Mouse (Mus musculus) heart, embryonic 12.5 days (tissue): ENCODE data around the gene Ddi2. TPM values are rescaled to one million over a fixed set of nuclear protein-coding genes. Genes with fewer than 3 reads are reported as not detected.

Experiments
- ATAC-seq: fragments of 200-750 bp; cut with Nextera tagmentation; 2 replicates; pipeline ENCODE4 v1.8.0; 2017; ENCODE audit warnings: moderate TSS enrichment, moderate library complexity; ENCODE audit not compliant: insufficient number of reproducible peaks, low FRiP score
- H3K27ac ChIP-seq: fragments of 300-500 bp; sonication (generic); 2 replicates; pipeline ENCODE4 v1.5.1; 2016; ENCODE audit warnings: mild to moderate bottlenecking, moderate library complexity; ENCODE audit not compliant: poor library complexity, severe bottlenecking
- H3K27me3 ChIP-seq: fragments of 300-500 bp; sonication (generic); replicated peaks from 2 replicates; pipeline ENCODE4 v1.6.1; 2016; ENCODE audit warnings: mild to moderate bottlenecking, moderate library complexity
- H3K36me3 ChIP-seq: fragments of 300-500 bp; sonication (generic); 2 replicates; pipeline ENCODE4 v1.6.1; 2016; ENCODE audit warnings: mild to moderate bottlenecking, moderate library complexity
- H3K4me1 ChIP-seq: fragments of 300-500 bp; sonication (generic); replicated peaks from 2 replicates; pipeline ENCODE4 v1.6.1; 2016; ENCODE audit warnings: mild to moderate bottlenecking
- H3K4me2 ChIP-seq: fragments of 300-500 bp; sonication (generic); 2 replicates; pipeline ENCODE4 v1.6.1; 2016; ENCODE audit warnings: mild to moderate bottlenecking, moderate library complexity
- H3K4me3 ChIP-seq: fragments of 300-500 bp; sonication (generic); 2 replicates; pipeline ENCODE4 v1.5.1; 2016; ENCODE audit warnings: mild to moderate bottlenecking
- H3K9ac ChIP-seq: fragments of 300-500 bp; sonication (generic); 2 replicates; pipeline ENCODE4 v1.6.1; 2016; ENCODE audit warnings: mild to moderate bottlenecking, moderate library complexity
- H3K9me3 ChIP-seq: fragments of 300-500 bp; sonication (generic); replicated peaks from 2 replicates; pipeline ENCODE4 v1.6.1; 2016; ENCODE audit warnings: mild to moderate bottlenecking, moderate library complexity
- WGBS: fragments of 180-500 bp; shearing (Covaris S2); methylation state at CpG from one replicate; pipeline ENCODE4 v1.1.7; 2016; 5-methylcytosine and 5-hydroxymethylcytosine counted together
- polyA plus RNA-seq: library from polyadenylated mRNA; unstranded; fragments of >200 nt; fragmentation: Nextera tagmentation; extraction: Ambion mirVana; gene quantifications from 2 replicates; pipeline ENCODE4 v1.2.1, GENCODE M21; 2016

Gene Ddi2
- polyA plus RNA-seq, 1 experiment from 2014 or later = 24.9 TPM

DNA sequence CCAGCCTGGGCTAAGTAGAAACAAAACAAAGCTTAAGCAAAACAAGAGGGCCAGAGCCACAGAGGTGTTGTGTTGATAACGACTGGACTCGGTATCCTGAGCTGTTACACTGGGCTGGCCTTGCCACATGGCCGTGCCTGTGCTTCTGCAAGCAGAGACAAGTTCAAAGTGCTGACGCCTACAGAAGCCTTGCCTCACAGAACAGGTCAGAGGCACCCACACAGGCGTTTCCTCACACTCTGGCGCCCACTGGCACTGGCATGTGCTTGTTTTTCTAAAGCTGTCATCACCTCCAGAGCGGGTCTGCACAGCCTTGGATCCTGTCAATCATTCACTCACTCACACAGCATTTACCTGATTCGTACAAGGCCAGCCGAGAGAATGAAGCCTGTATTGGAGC, 18.6 kb upstream of the Ddi2 start:
- peaks cover 13% of the 10 kb centered on the region for H3K4me1 ChIP-seq
- H3K9me3 ChIP-seq = peaks cover 3% of the 10 kb centered on the region; the same call in 1 of the 2 replicates
- no peaks in the 10 kb centered on the region for H3K36me3 ChIP-seq
- 19% methylated on average over 9 of the region's 9 CpGs for WGBS
- no peak overlapping the region for H3K4me3 ChIP-seq
- ATAC-seq = peak; percentile 72
- no peaks in the 10 kb centered on the region for H3K27me3 ChIP-seq
- H3K9ac ChIP-seq = 0 out of 2 replicates have a peak overlapping the region, but pooled peaks have one; percentile 21
- H3K27ac ChIP-seq = peak overlapping the region; percentile 40; the same call in 1 of the 2 replicates
- no peak overlapping the region for H3K4me2 ChIP-seq

DNA sequence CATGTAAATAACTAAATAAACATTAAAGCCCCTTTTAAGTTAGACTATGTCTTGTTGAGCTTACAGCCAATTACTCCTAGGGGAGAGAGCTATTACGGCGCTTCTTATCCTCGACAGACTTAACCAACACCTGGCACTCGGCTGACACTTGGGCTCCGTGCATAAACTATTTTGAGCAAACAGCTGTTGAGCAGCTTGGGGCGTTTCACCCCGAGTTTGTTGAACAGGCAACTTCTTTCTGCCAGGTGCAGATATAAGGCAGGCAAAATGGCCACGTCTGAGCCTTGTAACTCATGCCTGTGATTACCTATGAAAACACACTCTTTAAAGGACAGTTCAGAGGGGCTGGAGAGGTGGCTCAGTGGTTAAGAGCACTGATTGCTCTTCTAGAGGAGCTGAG, 14.8 kb upstream of the Ddi2 start:
- Histone ChIP-seq H3K27ac (no peak overlapping the region), H3K27me3 (no peaks in the 10 kb centered on the region), H3K4me1 (peaks cover 13% of the 10 kb centered on the region), H3K4me2 (no peak overlapping the region), H3K4me3 (no peak overlapping the region), H3K9ac (no peak overlapping the region), H3K36me3 (no peaks in the 10 kb centered on the region), H3K9me3 (peaks cover 3% of the 10 kb centered on the region; the same call in 1 of the 2 replicates)
- 69% methylated on average over 8 of the region's 8 CpGs for WGBS
- no peak for ATAC-seq

DNA sequence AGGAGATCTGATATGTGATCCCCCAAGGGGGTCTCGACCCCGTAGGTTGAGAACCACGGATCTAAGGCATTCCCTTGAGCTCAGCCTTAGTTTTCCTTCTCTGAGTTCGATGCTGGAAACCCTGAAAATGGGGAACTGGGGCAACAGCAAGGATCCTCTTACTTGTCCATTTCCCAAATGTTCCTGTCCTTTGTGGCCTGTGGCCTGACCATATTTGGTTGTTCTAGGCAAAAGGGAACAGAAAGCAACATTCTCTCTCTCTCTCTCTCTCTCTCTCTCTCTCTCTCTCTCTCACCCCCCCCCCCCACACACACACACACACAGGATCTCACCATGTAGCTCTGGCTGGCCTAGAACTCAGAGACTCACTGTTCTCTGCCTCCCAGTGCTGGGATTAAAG, 13.6 kb upstream of the Ddi2 start:
- Histone ChIP-seq H3K27ac (no peak overlapping the region), H3K36me3 (no peaks in the 10 kb centered on the region), H3K4me1 (peaks cover 5% of the 10 kb centered on the region), H3K4me3 (no peak overlapping the region), H3K9me3 (peaks cover 3% of the 10 kb centered on the region; the same call in 1 of the 2 replicates), H3K27me3 (no peaks in the 10 kb centered on the region), H3K4me2 (no peak overlapping the region), H3K9ac (no peak overlapping the region)
- WGBS = 69% methylated on average over 4 of the region's 4 CpGs
- ATAC-seq = no peak

DNA sequence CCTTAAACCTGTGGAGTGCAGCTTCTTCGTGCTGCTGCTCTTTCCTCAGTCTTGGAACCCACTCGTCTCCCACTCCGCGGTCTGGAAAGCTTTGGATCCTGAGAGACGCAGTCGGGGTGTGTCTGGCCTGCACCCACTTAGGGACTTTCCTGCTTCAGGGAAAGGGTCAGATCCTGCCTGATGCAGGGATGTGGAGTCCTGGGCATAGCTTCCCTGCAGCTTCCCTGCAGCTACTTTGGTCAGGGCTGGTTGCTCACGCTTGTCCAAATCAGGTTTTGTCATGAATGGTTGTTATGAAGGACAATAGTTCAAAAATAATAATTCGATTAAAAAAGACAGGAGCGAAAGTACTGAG, 12.0 kb upstream of the Ddi2 start:
- ATAC-seq = no peak
- H3K4me3 ChIP-seq = peak overlapping the region; percentile 42
- 29% methylated on average over 9 of the region's 9 CpGs for WGBS
- H3K36me3 ChIP-seq = no peaks in the 10 kb centered on the region
- 0 out of 2 replicates have a peak overlapping the region, but pooled peaks have one; percentile 55 for H3K9ac ChIP-seq
- no peaks in the 10 kb centered on the region; the same call in 1 of the 2 replicates for H3K4me1 ChIP-seq
- H3K27me3 ChIP-seq = 0 out of 2 replicates have a peak, but pooled peaks cover 5% of the 10 kb centered on the region
- peaks cover 3% of the 10 kb centered on the region; the same call in 1 of the 2 replicates for H3K9me3 ChIP-seq
- H3K4me2 ChIP-seq = peak overlapping the region; percentile 64
- H3K27ac ChIP-seq = no peak overlapping the region

DNA sequence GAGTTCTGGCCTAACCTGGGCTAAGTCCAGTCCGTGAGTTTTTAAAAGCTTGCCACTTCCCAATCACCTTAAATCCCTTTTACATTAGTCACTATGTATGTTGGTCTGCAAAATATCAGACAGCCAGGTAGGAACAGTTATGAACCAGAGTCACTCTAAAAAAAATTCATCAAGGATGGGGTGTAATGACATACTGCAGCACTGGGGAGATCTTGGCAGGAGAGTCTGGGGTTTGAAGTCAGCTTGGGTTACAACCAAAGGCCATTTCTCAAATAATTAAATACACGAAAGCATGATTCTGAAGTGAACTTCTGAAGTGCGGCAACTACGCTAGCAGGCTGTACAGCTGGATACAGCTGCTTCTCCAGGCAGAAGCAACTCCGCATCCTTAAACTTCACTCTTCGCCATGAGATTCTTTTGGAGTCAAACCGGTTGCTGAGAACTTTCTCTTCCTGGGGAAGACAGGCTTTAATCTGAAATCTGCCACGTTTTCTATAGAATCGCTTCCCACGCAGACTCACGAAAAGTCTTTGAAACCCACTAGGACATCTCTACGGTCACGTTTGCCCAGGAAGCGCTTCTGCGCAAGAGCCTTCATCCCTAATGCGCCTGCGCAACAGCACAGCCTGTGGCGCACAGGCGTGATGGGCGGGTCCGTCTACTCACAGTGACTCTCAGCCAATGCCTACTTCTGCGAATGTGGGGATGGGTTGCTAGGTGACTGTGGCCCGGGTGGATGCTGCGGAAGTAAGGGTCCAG, 11.4 kb upstream of the Ddi2 start:
- H3K36me3 ChIP-seq = no peaks in the 10 kb centered on the region
- 9% methylated on average over 24 of the region's 24 CpGs for WGBS
- H3K9me3 ChIP-seq = no peaks in the 10 kb centered on the region
- peak; percentile 92 for ATAC-seq
- H3K9ac ChIP-seq = peak overlapping the region; percentile 55
- peak overlapping the region; percentile 64 for H3K4me2 ChIP-seq
- no peaks in the 10 kb centered on the region; the same call in 1 of the 2 replicates for H3K4me1 ChIP-seq
- peak overlapping the region; percentile 11; the same call in 1 of the 2 replicates for H3K27ac ChIP-seq
- 0 out of 2 replicates have a peak, but pooled peaks cover 5% of the 10 kb centered on the region for H3K27me3 ChIP-seq
- H3K4me3 ChIP-seq = peak overlapping the region; percentile 42

DNA sequence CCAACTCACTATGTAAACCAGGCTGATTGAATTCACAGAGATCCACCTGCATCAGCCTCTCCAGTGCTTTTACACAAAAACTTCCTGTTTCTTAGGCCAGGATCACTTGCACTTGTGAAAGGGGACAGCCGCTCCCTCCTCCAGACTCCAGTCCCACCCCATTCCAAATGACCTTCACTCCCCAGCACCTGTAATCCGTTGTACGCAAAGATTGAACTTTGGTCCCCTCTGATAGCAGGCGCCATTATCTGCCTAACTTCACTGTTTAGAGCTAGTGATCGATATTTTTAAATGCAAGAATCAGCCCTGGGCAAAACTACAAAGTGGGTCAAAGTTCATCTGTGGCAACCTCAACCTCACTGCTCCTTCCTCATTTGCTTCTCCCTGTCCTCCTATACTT, 8.5 kb upstream of the Ddi2 start:
- no peak overlapping the region for H3K4me2 ChIP-seq
- 0 out of 2 replicates have a peak, but pooled peaks cover 5% of the 10 kb centered on the region for H3K27me3 ChIP-seq
- no peak overlapping the region for H3K27ac ChIP-seq
- H3K4me1 ChIP-seq = no peaks in the 10 kb centered on the region; the same call in 1 of the 2 replicates
- H3K36me3 ChIP-seq = no peaks in the 10 kb centered on the region
- WGBS = 71% methylated on average over 5 of the region's 5 CpGs
- H3K4me3 ChIP-seq = no peak overlapping the region
- ATAC-seq = no peak
- H3K9me3 ChIP-seq = no peaks in the 10 kb centered on the region
- H3K9ac ChIP-seq = no peak overlapping the region

DNA sequence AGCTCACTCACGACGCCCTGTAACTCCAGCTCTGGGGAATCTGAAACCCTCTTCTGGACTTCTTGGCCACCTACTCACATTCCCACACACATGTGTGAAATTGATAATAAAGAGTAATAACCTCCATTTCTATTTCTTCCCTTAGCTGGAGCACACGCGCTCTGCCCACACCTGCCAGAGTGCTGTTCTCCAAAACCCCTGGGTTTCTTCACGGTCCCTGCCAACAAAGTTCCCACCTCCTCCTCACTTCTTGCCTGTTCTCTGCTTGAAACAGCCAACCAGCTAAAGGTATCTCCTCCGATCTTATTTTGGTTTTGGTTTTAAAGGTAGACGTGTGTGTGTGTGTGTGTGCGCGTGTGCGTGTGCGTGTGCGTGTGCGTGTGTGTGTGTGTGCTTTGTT, 7.2 kb upstream of the Ddi2 start:
- H3K9me3 ChIP-seq = no peaks in the 10 kb centered on the region

DNA sequence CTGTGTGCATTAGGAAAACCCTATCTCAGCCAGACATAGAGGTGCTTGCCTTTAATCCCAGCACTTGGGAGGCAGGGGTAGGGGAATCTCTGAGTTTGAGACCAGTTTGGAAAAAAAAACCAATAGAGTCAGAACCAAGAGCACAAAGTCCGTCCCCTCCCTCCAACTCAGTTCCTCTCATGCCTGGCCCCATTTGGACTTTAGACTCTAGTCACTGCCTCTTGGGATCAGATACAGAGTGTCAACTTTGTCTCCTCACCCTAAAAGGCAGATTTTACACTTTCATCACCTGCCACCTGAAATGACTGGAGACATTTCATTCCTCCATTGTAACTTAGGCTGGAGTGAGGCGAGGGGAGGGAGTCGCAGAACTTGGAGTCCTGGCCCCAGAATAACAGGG, 6.0 kb upstream of the Ddi2 start:
- no peak overlapping the region for H3K9ac ChIP-seq
- no peak overlapping the region for H3K27ac ChIP-seq
- H3K4me2 ChIP-seq = no peak overlapping the region
- no peak overlapping the region for H3K4me3 ChIP-seq
- no peak for ATAC-seq
- 79% methylated on average over 3 of the region's 3 CpGs for WGBS
- no peaks in the 10 kb centered on the region for H3K9me3 ChIP-seq
- 0 out of 2 replicates have a peak, but pooled peaks cover 5% of the 10 kb centered on the region for H3K27me3 ChIP-seq
- H3K4me1 ChIP-seq = no peaks in the 10 kb centered on the region; the same call in 1 of the 2 replicates
- no peaks in the 10 kb centered on the region for H3K36me3 ChIP-seq

More for the DNA sequence above, 7.2 kb upstream of the Ddi2 start:
- Histone ChIP-seq H3K4me2 (no peak overlapping the region), H3K27me3 (0 out of 2 replicates have a peak, but pooled peaks cover 5% of the 10 kb centered on the region), H3K27ac (no peak overlapping the region), H3K4me3 (no peak overlapping the region), H3K9ac (no peak overlapping the region), H3K4me1 (no peaks in the 10 kb centered on the region; the same call in 1 of the 2 replicates), H3K36me3 (no peaks in the 10 kb centered on the region)
- no peak for ATAC-seq
- WGBS = 82% methylated on average over 13 of the region's 13 CpGs

DNA sequence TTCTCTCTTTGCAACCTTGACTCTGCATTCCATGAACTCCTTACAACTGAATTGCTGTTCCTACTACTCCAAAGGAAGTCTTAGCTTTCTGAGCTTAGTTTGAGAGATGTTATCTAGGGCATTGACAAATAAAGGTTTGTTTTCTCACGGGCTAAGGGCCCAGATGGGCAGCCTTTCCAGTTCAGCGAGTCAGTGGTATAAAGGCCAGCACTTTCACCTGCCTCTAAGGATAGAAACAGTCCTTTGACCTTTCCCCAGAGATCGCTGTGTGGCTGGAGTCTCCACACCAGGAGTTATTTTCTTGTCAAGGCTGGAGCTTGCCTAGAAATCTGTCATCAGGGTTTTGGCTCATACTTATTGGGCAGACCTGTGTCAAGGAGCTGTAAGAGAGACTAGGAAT, 2.5 kb upstream of the Ddi2 start:
- Histone ChIP-seq H3K36me3 (peaks cover 2% of the 10 kb centered on the region; the same call in 1 of the 2 replicates), H3K4me3 (no peak overlapping the region), H3K27ac (no peak overlapping the region), H3K9ac (no peak overlapping the region), H3K4me2 (no peak overlapping the region), H3K9me3 (no peaks in the 10 kb centered on the region), H3K27me3 (0 out of 2 replicates have a peak, but pooled peaks cover 3% of the 10 kb centered on the region), H3K4me1 (peaks cover 22% of the 10 kb centered on the region)
- ATAC-seq = no peak
- WGBS = 57% methylated on average over 3 of the region's 3 CpGs

DNA sequence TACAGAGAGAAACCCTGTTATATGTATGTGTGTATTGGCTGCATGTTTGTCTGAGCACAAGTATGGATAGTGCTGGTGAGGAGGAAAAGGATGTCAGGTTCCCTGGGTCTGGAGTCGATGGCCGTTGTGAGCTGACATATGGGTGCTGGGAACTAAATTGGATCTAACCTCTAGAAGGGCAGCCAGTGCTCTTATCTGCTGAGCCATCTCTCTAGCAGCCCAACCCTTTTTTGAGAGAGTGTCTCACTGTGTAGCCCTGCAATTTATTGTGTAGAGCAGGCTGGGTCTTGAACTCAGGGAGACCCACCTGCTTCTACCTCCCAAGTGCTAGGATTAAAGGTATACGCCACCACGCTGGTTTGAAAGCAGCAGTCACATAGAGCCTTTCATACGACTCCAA, 2.1 kb upstream of the Ddi2 start:
- Histone ChIP-seq H3K27ac (no peak overlapping the region), H3K4me1 (peaks cover 26% of the 10 kb centered on the region), H3K27me3 (no peaks in the 10 kb centered on the region), H3K4me3 (no peak overlapping the region), H3K9me3 (no peaks in the 10 kb centered on the region), H3K9ac (no peak overlapping the region), H3K36me3 (peaks cover 6% of the 10 kb centered on the region), H3K4me2 (no peak overlapping the region)
- no peak for ATAC-seq
- WGBS = 77% methylated on average over 5 of the region's 5 CpGs

DNA sequence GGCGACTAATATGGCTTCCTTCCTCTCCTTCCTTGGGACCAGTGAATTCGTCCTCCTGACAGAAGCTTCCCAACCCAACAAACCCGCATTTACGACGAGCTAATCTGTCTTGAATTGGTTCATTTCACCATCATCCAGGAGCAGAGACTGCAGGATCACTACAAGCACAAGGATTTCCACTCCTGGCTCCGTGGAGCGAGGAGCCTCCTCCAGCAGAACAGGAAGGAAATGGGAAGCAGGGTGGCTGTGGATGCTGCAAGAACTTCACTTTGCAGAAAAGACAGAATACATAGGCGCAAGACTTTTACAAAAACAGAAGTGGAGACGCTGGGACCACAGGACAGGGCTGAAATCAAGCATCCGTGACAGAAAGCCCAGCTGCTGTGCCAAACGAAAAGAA, 1.4 kb upstream of the Ddi2 start:
- Histone ChIP-seq H3K9me3 (0 out of 2 replicates have a peak, but pooled peaks cover 3% of the 10 kb centered on the region), H3K9ac (no peak overlapping the region), H3K27ac (no peak overlapping the region), H3K27me3 (no peaks in the 10 kb centered on the region), H3K4me3 (no peak overlapping the region), H3K36me3 (peaks cover 12% of the 10 kb centered on the region), H3K4me1 (peaks cover 30% of the 10 kb centered on the region), H3K4me2 (no peak overlapping the region)
- WGBS = 64% methylated on average over 11 of the region's 11 CpGs
- no peak for ATAC-seq
